Mouse (Mus musculus) lung, adult 18-20 months (tissue): Measurements from ENCODE around the gene Pou2f1.

Experiments
- DNase-seq, 2 experiments: peaks; one replicate each; pipeline ENCODE4 v3.0.0; 2022; ENCODE audit warnings: mixed read lengths in 2 of 2

Gene Pou2f1

DNA sequence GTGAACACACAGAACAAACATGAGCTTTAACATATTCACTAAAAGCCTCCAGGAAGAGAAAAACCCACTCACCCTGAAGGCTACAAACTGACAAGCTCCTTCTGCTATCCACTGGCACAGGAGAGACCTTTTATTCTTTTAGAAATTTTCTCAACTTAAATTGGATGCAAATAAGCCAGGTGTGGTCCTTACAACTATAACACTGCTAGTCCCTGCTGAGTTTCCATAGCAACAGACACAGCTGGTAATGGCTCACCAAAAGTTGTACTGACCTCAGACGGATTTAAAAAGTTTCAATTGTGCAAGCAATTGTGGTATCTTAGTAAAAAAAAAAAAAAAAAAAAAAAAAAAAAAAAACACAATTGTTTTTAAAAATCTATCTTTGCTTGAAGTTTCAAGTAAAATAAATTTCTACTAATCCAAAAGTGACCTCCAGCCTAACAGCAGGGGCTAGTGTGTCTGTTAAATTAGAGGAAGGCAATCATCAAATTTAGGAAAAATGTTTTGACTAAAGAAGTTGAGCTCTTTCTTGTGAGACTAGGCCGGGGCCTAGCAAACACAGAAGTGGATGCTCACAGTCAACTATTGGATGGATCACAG, 54.2 kb downstream of the Pou2f1 start:
- no peak for DNase-seq

- DNase-seq = no peak
Observed at GRCm38 (mm10) chr1:165943270-165943669, 59.2 kb downstream of the Pou2f1 start.

GRCm38 (mm10) chr1:165935466-165935818, 67.0 kb downstream of the Pou2f1 start:
- no peak for DNase-seq

GRCm38 (mm10) chr1:165934648-165935465, 67.6 kb downstream of the Pou2f1 start:
- DNase-seq = no peak

GRCm38 (mm10) chr1:165933915-165934647, 68.4 kb downstream of the Pou2f1 start:
- DNase-seq = no peak

DNA sequence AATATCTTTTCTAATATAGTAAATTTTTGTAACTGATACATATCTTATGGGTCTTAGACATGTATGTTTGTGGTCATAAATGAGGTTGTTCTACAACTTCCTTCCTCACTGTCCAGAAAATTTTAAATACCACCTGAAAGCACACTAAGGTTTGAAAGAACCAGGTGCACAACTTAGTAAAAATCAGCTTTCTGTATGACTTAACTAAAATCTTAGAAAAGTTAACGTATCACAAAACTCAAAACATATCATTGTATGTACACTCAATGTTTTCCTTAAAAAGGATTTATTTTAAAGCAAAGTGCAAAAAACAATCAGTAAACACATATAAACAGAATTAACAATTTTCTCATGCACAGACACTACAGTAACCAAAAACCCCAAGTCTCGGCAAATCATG, 69.6 kb downstream of the Pou2f1 start:
- no peak for DNase-seq

DNA sequence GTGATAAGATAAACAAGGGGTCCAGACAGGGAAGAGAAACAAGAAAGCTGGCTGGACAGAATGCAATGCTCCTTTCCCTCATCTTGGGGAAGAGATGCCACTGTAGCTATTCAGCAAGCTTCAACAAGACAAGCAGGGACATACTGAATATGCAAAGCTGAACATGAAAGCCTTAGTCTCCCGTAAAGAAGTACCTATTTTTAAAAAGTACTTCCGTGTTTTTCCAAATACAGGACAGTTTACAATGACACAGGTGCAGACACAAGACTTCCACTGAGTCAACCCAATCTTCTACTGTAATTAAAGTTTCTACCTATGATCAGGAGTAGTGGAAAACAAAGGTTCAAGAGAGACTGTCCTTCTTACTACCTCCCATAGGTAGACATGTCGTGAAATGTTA, 72.0 kb downstream of the Pou2f1 start:
- no peak for DNase-seq

DNA sequence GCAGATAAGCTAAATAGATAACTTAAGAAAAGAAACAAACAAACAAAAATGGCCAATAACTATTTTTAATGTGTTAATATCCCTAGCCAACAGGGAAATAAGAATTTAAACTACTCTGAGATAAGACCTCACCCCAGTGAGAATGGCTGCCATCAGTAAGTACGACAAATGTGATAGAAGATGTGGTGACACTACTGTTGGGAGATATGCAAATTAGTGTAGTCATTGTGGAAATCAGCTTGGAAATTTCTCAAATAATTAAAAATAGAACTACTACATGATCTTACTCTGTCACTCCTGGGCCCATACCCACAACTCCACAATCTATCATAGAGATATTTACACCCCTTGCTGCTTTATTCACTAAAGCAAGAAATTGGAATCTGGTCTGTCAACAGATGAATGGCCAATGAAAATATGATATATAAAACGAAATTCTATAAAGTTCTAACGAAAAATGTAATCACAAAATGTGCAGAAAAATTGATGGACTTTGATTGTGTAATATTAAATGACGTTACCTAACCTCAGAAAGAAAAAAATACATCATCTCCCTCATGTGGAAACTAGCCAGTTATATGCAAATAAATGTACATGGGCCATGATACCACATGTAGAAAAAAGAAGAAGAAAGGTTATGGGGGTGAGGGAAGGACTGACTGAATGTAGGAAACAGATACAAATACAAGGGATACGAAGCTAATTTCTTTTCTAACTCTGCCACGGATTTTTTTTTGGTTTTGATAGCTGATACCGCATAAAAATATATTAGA, 74.8 kb downstream of the Pou2f1 start:
- DNase-seq = no peak

DNA sequence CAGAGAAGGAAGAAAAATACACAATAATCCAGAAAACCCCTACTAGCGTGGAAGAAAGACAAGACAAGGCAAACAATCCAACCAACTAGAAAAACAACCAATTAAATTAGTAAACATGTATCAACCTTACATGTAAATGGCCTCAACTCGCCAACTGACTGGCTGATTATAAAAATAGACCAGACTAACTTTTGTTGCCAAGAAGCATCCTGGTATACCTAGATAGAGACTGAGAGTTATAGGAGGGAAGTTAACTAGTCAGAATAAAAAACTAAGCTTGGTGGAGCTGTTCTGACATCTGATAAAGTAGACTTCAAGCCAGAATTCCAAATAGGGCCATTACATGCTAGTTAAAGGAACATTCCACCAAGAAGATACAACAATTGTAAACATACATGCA, 77.3 kb downstream of the Pou2f1 start:
- no peak for DNase-seq

DNA sequence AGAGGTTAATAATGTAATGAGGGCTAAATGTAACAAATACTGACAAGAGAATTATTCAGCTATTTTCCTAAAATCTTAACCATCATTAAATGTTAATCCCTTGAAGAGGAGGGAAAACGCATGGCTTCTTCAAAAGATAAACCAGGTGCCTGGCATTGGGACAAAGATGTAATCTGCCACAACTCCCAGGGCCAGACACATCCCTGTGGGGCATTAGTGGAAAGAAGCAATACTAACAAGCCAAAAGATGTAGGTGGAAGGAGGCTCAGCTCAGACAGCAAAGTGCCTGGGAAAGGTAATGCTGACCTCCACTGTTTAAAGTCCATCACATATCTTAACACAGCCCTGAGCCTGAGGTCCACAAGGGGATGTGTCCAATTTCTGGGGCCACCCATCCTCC, 80.0 kb downstream of the Pou2f1 start:
- no peak for DNase-seq

DNA sequence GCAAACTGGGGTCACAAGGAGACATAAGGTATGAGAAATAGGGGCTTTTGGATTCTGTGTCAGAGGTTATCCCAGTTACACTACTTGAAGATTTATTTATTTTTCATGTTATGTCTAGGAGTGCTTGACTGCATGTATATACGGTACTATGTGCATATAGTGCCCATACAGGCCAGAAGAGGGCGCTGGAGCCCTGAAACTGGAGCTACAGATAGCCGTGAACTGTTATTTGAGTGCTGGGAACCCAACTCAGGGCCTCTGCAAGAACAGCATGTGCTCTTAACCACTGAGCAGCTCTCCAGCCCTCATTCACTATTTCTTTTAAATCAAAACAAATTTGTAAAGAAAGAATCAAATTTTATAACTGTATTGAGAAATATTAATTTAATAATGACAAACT, 81.5 kb downstream of the Pou2f1 start:
- no peak for DNase-seq

GRCm38 (mm10) chr1:165914416-165914801, 88.1 kb downstream of the Pou2f1 start:
- DNase-seq = no peak

- DNase-seq = no peak
Observed at GRCm38 (mm10) chr1:165913720-165914415, 88.6 kb downstream of the Pou2f1 start.

GRCm38 (mm10) chr1:165909471-165909870, 93.0 kb downstream of the Pou2f1 start:
- no peak for DNase-seq

DNA sequence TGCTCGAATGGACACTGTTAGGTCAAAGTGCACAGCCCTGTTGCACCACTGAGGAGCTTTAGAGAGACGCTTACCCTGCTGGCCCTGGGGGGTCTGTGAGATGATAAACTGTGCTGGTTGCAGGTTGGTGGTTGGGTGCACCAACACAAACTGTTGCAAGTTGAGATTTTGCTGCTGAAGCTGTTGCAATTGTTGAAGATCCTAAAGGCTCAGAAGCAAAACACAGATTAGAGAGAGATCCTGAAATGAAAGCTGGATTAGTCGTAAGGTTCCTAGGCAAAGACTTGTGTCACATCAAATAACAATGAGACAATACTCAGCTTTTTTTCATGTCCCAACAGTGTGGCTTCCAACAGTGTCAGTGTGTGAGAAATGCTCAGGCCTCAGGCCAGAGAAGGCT, 93.7 kb downstream of the Pou2f1 start:
- no peak for DNase-seq

- no peak for DNase-seq
Observed at GRCm38 (mm10) chr1:165908153-165908552, 94.3 kb downstream of the Pou2f1 start.

DNA sequence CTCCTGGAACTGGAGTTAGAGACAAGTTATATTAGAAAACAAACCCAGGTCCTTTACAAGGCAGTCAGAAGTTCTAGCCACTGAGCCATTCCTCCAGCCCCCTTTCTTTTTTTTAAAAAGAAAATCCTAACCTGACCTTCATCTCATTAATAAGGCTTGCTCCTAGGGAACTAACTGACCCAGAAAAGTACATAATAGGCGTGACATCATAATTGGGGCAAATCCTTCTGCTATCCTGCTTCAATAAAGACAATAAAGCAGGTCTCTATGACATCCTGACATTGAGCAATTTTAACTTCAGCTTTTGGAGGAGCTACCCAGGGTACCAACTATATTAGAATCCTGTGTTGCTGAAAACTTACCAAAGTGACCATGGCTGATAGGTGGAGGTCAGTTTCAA, 98.9 kb downstream of the Pou2f1 start:
- no peak for DNase-seq

- no peak for DNase-seq
Observed at GRCm38 (mm10) chr1:165891686-165892085, 110.8 kb downstream of the Pou2f1 start.

DNA sequence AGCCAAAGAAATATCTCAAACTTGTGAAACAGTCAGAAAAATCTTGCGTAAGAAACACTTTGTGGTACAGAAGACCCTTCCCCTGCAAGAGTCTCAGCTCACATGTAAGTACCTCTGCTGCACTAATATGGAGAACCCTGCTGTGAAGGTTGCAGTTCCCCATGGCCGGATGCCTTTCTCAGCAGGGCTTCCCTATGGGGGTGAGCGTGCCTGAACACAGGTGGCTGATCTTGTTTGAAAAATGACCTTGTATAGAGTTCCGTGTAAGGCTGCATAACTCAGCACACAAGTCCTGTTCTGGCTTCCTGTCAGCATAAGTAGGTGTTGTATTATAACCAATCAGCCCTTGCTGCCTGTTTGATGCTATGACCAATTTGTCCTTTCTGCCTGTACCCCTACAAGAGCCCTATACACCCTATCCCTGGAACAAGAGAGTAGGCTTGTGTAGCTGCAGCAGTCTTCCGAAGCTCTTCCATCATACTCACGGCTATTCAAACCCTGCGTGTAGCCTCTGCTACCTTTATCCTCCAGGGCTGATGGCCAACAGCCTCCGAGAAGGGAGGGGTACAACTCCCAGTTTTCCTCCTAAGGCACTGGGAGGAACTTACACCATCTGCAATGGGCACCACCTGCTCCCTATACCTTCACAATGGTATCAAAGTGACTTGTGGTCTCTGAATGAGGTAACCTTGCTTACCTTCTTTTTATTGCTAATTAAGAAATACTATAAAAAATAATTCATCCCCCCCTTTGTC, 120.2 kb downstream of the Pou2f1 start:
- no peak for DNase-seq

DNA sequence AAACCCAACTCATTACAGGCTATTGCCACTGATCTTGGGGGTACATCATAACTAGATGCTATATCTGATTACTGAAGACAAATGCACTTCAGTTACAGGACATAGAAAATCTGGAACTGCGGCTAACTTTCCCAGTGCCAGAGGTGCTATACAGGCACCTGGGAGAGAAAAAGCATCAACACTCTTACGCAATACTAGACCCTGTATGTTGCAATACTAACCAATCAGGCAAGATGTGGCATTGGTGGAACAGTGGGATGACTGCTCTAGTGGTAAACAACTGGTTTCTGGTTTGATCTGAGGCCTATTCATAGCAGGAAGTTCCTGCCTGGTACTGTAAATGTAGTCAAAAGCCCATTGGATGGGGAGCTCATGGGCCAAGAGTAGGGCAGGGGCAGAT, 123.7 kb downstream of the Pou2f1 start:
- DNase-seq = no peak

- no peak for DNase-seq
Observed at GRCm38 (mm10) chr1:165875520-165876284, 126.8 kb downstream of the Pou2f1 start.
